ENCODE assay signal across 8 mouse cellular contexts in genomic region chr10:81349146-81349545, GRCm38 (mm10). TPM values are rescaled to one million over a fixed set of nuclear protein-coding genes. Genes with fewer than 3 reads are reported as not detected.
DNase-seq lines count a peak whose midpoint lies in the region; ATAC-seq and TF ChIP-seq lines count a peak whose summit lies in the region.

No protein-coding gene starts in this region.

- H3K27me3 ChIP-seq in heart, adult 2 months (ENCODE audit: control insufficient read depth, insufficient read depth, low read length) = no peaks in the 10 kb centered on the region
- peaks cover 31% of the 10 kb centered on the region for H3K27me3 ChIP-seq in limb, embryonic 13.5 days
- peaks cover 12% of the 10 kb centered on the region for H3K27me3 ChIP-seq in midbrain, embryonic 16.5 days (ENCODE audit: control insufficient read depth, insufficient read depth, low read depth, low read length)
- no peaks in the 10 kb centered on the region for H3K27me3 ChIP-seq in cerebellum, adult 2 months (ENCODE audit: control insufficient read depth, insufficient read depth, low read length)

- H3K4me2 ChIP-seq in limb, embryonic 13.5 days (replicated peaks) = peak overlapping the region; percentile 93
- H3K4me2 ChIP-seq in midbrain, embryonic 16.5 days (ENCODE audit: low read length) = peak overlapping the region; percentile 95

- ATAC-seq in hematopoietic stem cell, adult 5-6 weeks (replicated peaks in 1 of 2; ENCODE audit: insufficient read depth in 1 of 2, low FRiP score in 2 of 2, low TSS enrichment in 1 of 2, low read depth in 1 of 2, poor library complexity in 2 of 2, severe bottlenecking in 2 of 2) = peak; percentile 15 to 24; a peak in 1 of 4 replicates
- no peak for ATAC-seq in limb, embryonic 13.5 days (ENCODE audit: low FRiP score, low read depth)
- no peak for ATAC-seq in midbrain, embryonic 16.5 days

- intact Hi-C loops in heart, adult 2 months (cut with DNase I) = no loop called here
- intact Hi-C loops in heart, postnatal 25 days (cut with DNase I) = no loop called here

- TF ChIP-seq CTCF in heart, adult 2 months (IDR thresholded peaks at IDR 0.05) = no peak
- no peak for TF ChIP-seq CTCF in cerebellum, adult 2 months (IDR thresholded peaks at IDR 0.05; ENCODE audit: borderline replicate concordance, insufficient read depth, low read depth, low read length)

- H3K9me3 ChIP-seq in limb, embryonic 13.5 days = no peaks in the 10 kb centered on the region
- no peaks in the 10 kb centered on the region for H3K9me3 ChIP-seq in midbrain, embryonic 16.5 days (replicated peaks; ENCODE audit: control insufficient read depth, low read length, poor library complexity, severe bottlenecking)

- peak overlapping the region; percentile 97 for H3K4me3 ChIP-seq in heart, adult 2 months
- peak overlapping the region; percentile 89 for H3K4me3 ChIP-seq in brown adipose tissue, adult 24 weeks (ENCODE audit: insufficient read depth, low read depth, low read length)
- peak overlapping the region; percentile 88 for H3K4me3 ChIP-seq in limb, embryonic 13.5 days
- no peak overlapping the region for H3K4me3 ChIP-seq in midbrain, embryonic 16.5 days (ENCODE audit: low read depth, low read length)
- no peak overlapping the region for H3K4me3 ChIP-seq in cerebellum, adult 2 months (replicated peaks; ENCODE audit: insufficient read depth, low read depth, low read length)

- no peaks in the 10 kb centered on the region for H3K36me3 ChIP-seq in heart, adult 2 months (ENCODE audit: control insufficient read depth, insufficient read depth, low read length)
- H3K36me3 ChIP-seq in limb, embryonic 13.5 days = peaks cover 23% of the 10 kb centered on the region
- no peaks in the 10 kb centered on the region for H3K36me3 ChIP-seq in midbrain, embryonic 16.5 days (ENCODE audit: control insufficient read depth, insufficient read depth, low read length)

- peak overlapping the region; percentile 99; the same call in 1 of the 2 replicates for H3K9ac ChIP-seq in heart, adult 2 months (ENCODE audit: low read depth, low read length)
- H3K9ac ChIP-seq in limb, embryonic 13.5 days = peak overlapping the region; percentile 94
- peak overlapping the region; percentile 24; the same call in 1 of the 2 replicates for H3K9ac ChIP-seq in midbrain, embryonic 16.5 days (ENCODE audit: low read depth, low read length)

- no peak for TF ChIP-seq EP300 in heart, adult 2 months (IDR thresholded peaks at IDR 0.05; ENCODE audit: insufficient read depth, low read depth, low read length)

- peak overlapping the region; percentile 96 for H3K27ac ChIP-seq in heart, adult 2 months
- no peak overlapping the region for H3K27ac ChIP-seq in brown adipose tissue, adult 24 weeks (replicated peaks; ENCODE audit: low read depth, low read length)
- 0 out of 2 replicates have a peak overlapping the region, but pooled peaks have one; percentile 15 for H3K27ac ChIP-seq in limb, embryonic 13.5 days
- H3K27ac ChIP-seq in midbrain, embryonic 16.5 days (ENCODE audit: low read length) = no peak overlapping the region
- no peak overlapping the region for H3K27ac ChIP-seq in cerebellum, adult 2 months (ENCODE audit: insufficient read depth, low read length)

- peak; percentile 52 for DNase-seq in heart, adult 2 months
- DNase-seq in heart, postnatal 25 days (ENCODE audit: low spot score) = no peak
- no peak for DNase-seq in cerebellum, adult 2 months
- no peak for DNase-seq in gastrocnemius, adult 8-10 months (ENCODE audit: low spot score in 2 of 2)

- TF ChIP-seq POLR2A in heart, adult 2 months (IDR thresholded peaks at IDR 0.05; ENCODE audit: insufficient read depth, low read depth, low read length) = no peak
- no peak for TF ChIP-seq POLR2A in cerebellum, adult 2 months (IDR thresholded peaks at IDR 0.05; ENCODE audit: borderline replicate concordance, insufficient read depth, low read length)

- H3K4me1 ChIP-seq in heart, adult 2 months (ENCODE audit: control insufficient read depth, insufficient read depth, low read length) = peaks cover 8% of the 10 kb centered on the region
- peaks cover 3% of the 10 kb centered on the region; the same call in 1 of the 2 replicates for H3K4me1 ChIP-seq in brown adipose tissue, adult 24 weeks (ENCODE audit: control insufficient read depth, insufficient read depth, insufficient read length, low read length)
- H3K4me1 ChIP-seq in limb, embryonic 13.5 days = peaks cover 34% of the 10 kb centered on the region
- peaks cover 18% of the 10 kb centered on the region for H3K4me1 ChIP-seq in midbrain, embryonic 16.5 days (ENCODE audit: control insufficient read depth, insufficient read depth, low read length)
- peaks cover 6% of the 10 kb centered on the region; the same call in 1 of the 2 replicates for H3K4me1 ChIP-seq in cerebellum, adult 2 months (ENCODE audit: control insufficient read depth, insufficient read depth, low read length)

- 17% methylated on average over 12 of the region's 12 CpGs for WGBS in heart, adult 2 months
- WGBS in limb, embryonic 13.5 days = 7% methylated on average over 12 of the region's 12 CpGs
- WGBS in midbrain, embryonic 16.5 days = 3% methylated on average over 12 of the region's 12 CpGs
- 11% methylated on average over 12 of the region's 12 CpGs for WGBS in cerebellum, adult 2 months

- H3K79me2 ChIP-seq in heart, adult 2 months (replicated peaks; ENCODE audit: control insufficient read depth, insufficient read depth, low read length) = no peaks in the 10 kb centered on the region

RNA-seq across cellular contexts. Expression of gene Hmg20b, which starts 1.1 kb away (rescaled TPM):
- total RNA-seq in heart, adult 2 months (2021) = 10 to 100 TPM; 55.6 to 58.1 TPM
- 44.3 and 54.9 TPM in 2 replicates for polyA plus RNA-seq in heart, adult 2 months (2012; rRNA removed)
- 10 to 100 TPM; 68.7 to 70.2 TPM for total RNA-seq in heart, postnatal 25 days (2021)
- 66.1 and 78.7 TPM in 2 replicates for polyA plus RNA-seq in brown adipose tissue, adult 24 weeks (2012; ENCODE audit: insufficient read depth, insufficient read length, missing spikeins)
- 25.6 and 37.4 TPM in 2 replicates for total RNA-seq in hematopoietic stem cell, adult 5-6 weeks (2017)
- polyA plus RNA-seq in limb, embryonic 13.5 days (2015; fragmentation: Nextera tagmentation; extraction: Ambion mirVana) = 106 and 109 TPM in 2 replicates
- 24.9 and 25.0 TPM in 2 replicates for polyA plus RNA-seq in midbrain, embryonic 16.5 days (2015; fragmentation: Nextera tagmentation; extraction: Ambion mirVana)
- polyA plus RNA-seq in cerebellum, adult 2 months (2012; rRNA removed) = 42.7 and 43.4 TPM in 2 replicates
- total RNA-seq in gastrocnemius, adult 8-10 months (2022) = 10 to 100 TPM; 16.9 to 22.8 (median 21.1) TPM

RNA-seq across cellular contexts. Expression of gene Gipc3, which starts 6.1 kb away (rescaled TPM):
- total RNA-seq in heart, adult 2 months (2021) = 1 to 10 TPM; 5.5 to 6.4 TPM
- polyA plus RNA-seq in heart, adult 2 months (2012; rRNA removed) = 4.7 and 4.8 TPM in 2 replicates
- 1 to 10 TPM; 4.8 to 5.4 TPM for total RNA-seq in heart, postnatal 25 days (2021)
- polyA plus RNA-seq in brown adipose tissue, adult 24 weeks (2012; ENCODE audit: insufficient read depth, insufficient read length, missing spikeins) = 1.0 TPM in 1 of 2 replicates, not detected in the other
- total RNA-seq in hematopoietic stem cell, adult 5-6 weeks (2017) = 0.10 and 0.56 TPM in 2 replicates
- 0.06 TPM in 1 of 2 replicates, not detected in the other for polyA plus RNA-seq in limb, embryonic 13.5 days (2015; fragmentation: Nextera tagmentation; extraction: Ambion mirVana)
- not detected in 2 replicates for polyA plus RNA-seq in midbrain, embryonic 16.5 days (2015; fragmentation: Nextera tagmentation; extraction: Ambion mirVana)
- 0.97 and 1.0 TPM in 2 replicates for polyA plus RNA-seq in cerebellum, adult 2 months (2012; rRNA removed)
- 1 to 10 TPM in 1 of 4 experiments, under 1 TPM in 3; 0.46 to 1.2 (median 0.73) TPM for total RNA-seq in gastrocnemius, adult 8-10 months (2022)

RNA-seq across cellular contexts. Expression of gene Mfsd12, which starts 8.1 kb away (rescaled TPM):
- 10 to 100 TPM; 10.6 to 11.1 TPM for total RNA-seq in heart, adult 2 months (2021)
- 9.6 and 10.5 TPM in 2 replicates for polyA plus RNA-seq in heart, adult 2 months (2012; rRNA removed)
- total RNA-seq in heart, postnatal 25 days (2021) = 10 to 100 TPM; 12.5 to 13.7 TPM
- 8.3 and 11.5 TPM in 2 replicates for polyA plus RNA-seq in brown adipose tissue, adult 24 weeks (2012; ENCODE audit: insufficient read depth, insufficient read length, missing spikeins)
- 10.4 and 16.9 TPM in 2 replicates for total RNA-seq in hematopoietic stem cell, adult 5-6 weeks (2017)
- 12.2 and 13.6 TPM in 2 replicates for polyA plus RNA-seq in limb, embryonic 13.5 days (2015; fragmentation: Nextera tagmentation; extraction: Ambion mirVana)
- 17.2 and 18.1 TPM in 2 replicates for polyA plus RNA-seq in midbrain, embryonic 16.5 days (2015; fragmentation: Nextera tagmentation; extraction: Ambion mirVana)
- 34.8 and 35.0 TPM in 2 replicates for polyA plus RNA-seq in cerebellum, adult 2 months (2012; rRNA removed)
- 1 to 10 TPM; 1.7 to 3.1 (median 2.1) TPM for total RNA-seq in gastrocnemius, adult 8-10 months (2022)

RNA-seq across cellular contexts. Expression of gene 4930404N11Rik, which starts 16.5 kb away (rescaled TPM):
- total RNA-seq in heart, adult 2 months (2021) = 1 to 10 TPM in 1 of 2 experiments, under 1 TPM in 1; 0.64 to 1.1 TPM
- polyA plus RNA-seq in heart, adult 2 months (2012; rRNA removed) = 0.32 and 1.2 TPM in 2 replicates
- 1 to 10 TPM in 1 of 2 experiments, under 1 TPM in 1; 0.78 to 1.2 TPM for total RNA-seq in heart, postnatal 25 days (2021)
- not detected in 2 replicates for polyA plus RNA-seq in brown adipose tissue, adult 24 weeks (2012; ENCODE audit: insufficient read depth, insufficient read length, missing spikeins)
- total RNA-seq in hematopoietic stem cell, adult 5-6 weeks (2017) = 1.1 and 3.3 TPM in 2 replicates
- polyA plus RNA-seq in limb, embryonic 13.5 days (2015; fragmentation: Nextera tagmentation; extraction: Ambion mirVana) = 0.97 and 1.0 TPM in 2 replicates
- 0.63 and 0.80 TPM in 2 replicates for polyA plus RNA-seq in midbrain, embryonic 16.5 days (2015; fragmentation: Nextera tagmentation; extraction: Ambion mirVana)
- 0.24 and 0.36 TPM in 2 replicates for polyA plus RNA-seq in cerebellum, adult 2 months (2012; rRNA removed)
- under 1 TPM; 0.22 to 0.68 (median 0.60) TPM for total RNA-seq in gastrocnemius, adult 8-10 months (2022)

RNA-seq across cellular contexts. Expression of gene Tbxa2r, which starts 20.6 kb away (rescaled TPM):
- 1 to 10 TPM; 3.8 to 4.1 TPM for total RNA-seq in heart, adult 2 months (2021)
- polyA plus RNA-seq in heart, adult 2 months (2012; rRNA removed) = 7.1 and 8.7 TPM in 2 replicates
- total RNA-seq in heart, postnatal 25 days (2021) = 1 to 10 TPM; 4.8 to 5.7 TPM
- not detected in 2 replicates for polyA plus RNA-seq in brown adipose tissue, adult 24 weeks (2012; ENCODE audit: insufficient read depth, insufficient read length, missing spikeins)
- total RNA-seq in hematopoietic stem cell, adult 5-6 weeks (2017) = 3.0 and 4.6 TPM in 2 replicates
- 5.2 and 7.8 TPM in 2 replicates for polyA plus RNA-seq in limb, embryonic 13.5 days (2015; fragmentation: Nextera tagmentation; extraction: Ambion mirVana)
- polyA plus RNA-seq in midbrain, embryonic 16.5 days (2015; fragmentation: Nextera tagmentation; extraction: Ambion mirVana) = 4.8 and 5.2 TPM in 2 replicates
- 2.2 and 3.2 TPM in 2 replicates for polyA plus RNA-seq in cerebellum, adult 2 months (2012; rRNA removed)
- total RNA-seq in gastrocnemius, adult 8-10 months (2022) = under 1 TPM; 0.12 to 0.36 (median 0.19) TPM

Comparison
In these comparisons a context has a peak if more than half of its experiments do, and no peak if none do; other contexts are left out.
1. DNase-seq: peak in heart, adult 2 months (2 of 2); none in heart, postnatal 25 days (single experiment), cerebellum, adult 2 months (0 of 2) and gastrocnemius, adult 8-10 months (0 of 2).
2. H3K27ac ChIP-seq: peak in heart, adult 2 months (single experiment) and limb, embryonic 13.5 days (single experiment); none in brown adipose tissue, adult 24 weeks (single experiment), midbrain, embryonic 16.5 days (single experiment) and cerebellum, adult 2 months (single experiment).
3. H3K4me3 ChIP-seq: peak in heart, adult 2 months (single experiment), brown adipose tissue, adult 24 weeks (single experiment) and limb, embryonic 13.5 days (single experiment); none in midbrain, embryonic 16.5 days (single experiment) and cerebellum, adult 2 months (single experiment).
4. H3K9ac ChIP-seq: peak in every context shown above with its lines; median percentile 99 in heart, adult 2 months; 94 in limb, embryonic 13.5 days; 24 in midbrain, embryonic 16.5 days.
5. ATAC-seq: peak in hematopoietic stem cell, adult 5-6 weeks (2 of 2); none in limb, embryonic 13.5 days (single experiment) and midbrain, embryonic 16.5 days (single experiment).